Mouse (Mus musculus) G1E (cell line): ENCODE measurements around the gene Lamb2.

ENCODE experiments used
- CTCF ChIP-seq: IDR thresholded peaks from 2 replicates; pipeline ENCODE4 v1.5.1; 2012; ENCODE audit warnings: low read depth, low read length, inconsistent platforms, mixed read lengths
- GATA1 ChIP-seq: IDR thresholded peaks from 2 replicates; pipeline ENCODE4 v1.6.1; 2012; ENCODE audit warnings: borderline replicate concordance, low read length, inconsistent platforms, mixed read lengths
- TAL1 ChIP-seq: conservative IDR thresholded peaks from 2 replicates; pipeline ENCODE4 v1.6.1; 2012; ENCODE audit warnings: low read depth, low read length, inconsistent platforms, mixed read lengths

- TF ChIP-seq CTCF (no peak), TAL1 (no peak), GATA1 (no peak)
Measured at GRCm38 (mm10) chr9:108445125-108445524, 34.4 kb upstream of the Lamb2 start.
